Mouse (Mus musculus) CH12F3 (cell line): ENCODE measurements around the gene Ap1b1.
"Not testable (repeated sequence)": the region's sequence is repeated elsewhere in the genome, so short reads cannot be mapped to it uniquely, and the experiment has no call there.

Source experiments
- in situ Hi-C: fragments of 300-500 bp; cut with MboI; formaldehyde crosslinking; loops from 2 replicates; pipeline ENCODE4 v1.14.3; 2020; ENCODE audit warnings: low sequenced_read_pairs

Ap1b1 gene

GRCm38 (mm10) chr11:5060756-5061412 lies 74.3 kb downstream of the Ap1b1 start:
- in situ Hi-C loops = no loop called here

GRCm38 (mm10) chr11:5061413-5062139 lies 75.0 kb downstream of the Ap1b1 start:
- in situ Hi-C loops = no loop called here

- in situ Hi-C loops = no loop called here
These were observed 75.7 kb downstream of the Ap1b1 start for GRCm38 (mm10) chr11:5062326-5062725.

GRCm38 (mm10) chr11:5062860-5063505 lies 76.4 kb downstream of the Ap1b1 start:
- in situ Hi-C loops = no loop called here

- in situ Hi-C loops = no loop called here
These were observed 77.1 kb downstream of the Ap1b1 start for GRCm38 (mm10) chr11:5063561-5064281.

- in situ Hi-C loops = no loop called here
These were observed 77.8 kb downstream of the Ap1b1 start for GRCm38 (mm10) chr11:5064282-5065055.

- in situ Hi-C loops = no loop called here
These were observed 78.6 kb downstream of the Ap1b1 start, which contains the start of gene Gas2l1 for GRCm38 (mm10) chr11:5065056-5065821. Gene Gas2l1 (minus strand): TSS chr11:5065327.

- in situ Hi-C loops = no loop called here
These were observed 80.4 kb downstream of the Ap1b1 start for GRCm38 (mm10) chr11:5067063-5067462.

- in situ Hi-C loops = no loop called here
These were observed 81.7 kb downstream of the Ap1b1 start for GRCm38 (mm10) chr11:5068126-5068971.

- in situ Hi-C loops = no loop called here
These were observed 88.3 kb downstream of the Ap1b1 start for GRCm38 (mm10) chr11:5074882-5075281.

- in situ Hi-C loops = no loop called here
These were observed 89.1 kb downstream of the Ap1b1 start for GRCm38 (mm10) chr11:5075760-5076159.

- in situ Hi-C loops = not testable (repeated sequence)
These were observed 90.2 kb downstream of the Ap1b1 start for GRCm38 (mm10) chr11:5076843-5077242.

GRCm38 (mm10) chr11:5089147-5089546 lies 102.5 kb downstream of the Ap1b1 start:
- in situ Hi-C loops = no loop called here

GRCm38 (mm10) chr11:5091706-5092105 lies 105.1 kb downstream of the Ap1b1 start:
- in situ Hi-C loops = no loop called here
